Mouse (Mus musculus) adrenal gland, postnatal 10 days (tissue): ENCODE data around the gene C1qtnf5. TPM values are rescaled to one million over a fixed set of nuclear protein-coding genes. Genes with fewer than 3 reads are reported as not detected.
A peak's percentile ranks its signal among the peaks of the same experiment; 100 is the strongest.

ENCODE experiments used
- DNase-seq: peaks from one replicate; pipeline ENCODE4 v3.0.0; 2021; ENCODE audit warnings: mixed read lengths
- total RNA-seq, 2 experiments: library from RNA; stranded (reverse); gene quantifications; 2 replicates each; pipeline ENCODE4 v1.2.3; 2021

Gene C1qtnf5
- total RNA-seq, 2 experiments from 2014 or later: 16.7 to 21.9 TPM

GRCm38 (mm10) chr9:44078955-44079756 lies 27.9 kb upstream of the C1qtnf5 start:
- DNase-seq: peak; percentile 90

GRCm38 (mm10) chr9:44079997-44080780 lies 26.9 kb upstream of the C1qtnf5 start:
- DNase-seq: peak; percentile 2

GRCm38 (mm10) chr9:44080953-44081352 lies 26.1 kb upstream of the C1qtnf5 start:
- DNase-seq: no peak

- DNase-seq: no peak
These were observed 25.5 kb upstream of the C1qtnf5 start for GRCm38 (mm10) chr9:44081581-44081980.

GRCm38 (mm10) chr9:44082266-44082665 lies 24.8 kb upstream of the C1qtnf5 start:
- DNase-seq: no peak

- DNase-seq: no peak
These were observed 23.5 kb upstream of the C1qtnf5 start for GRCm38 (mm10) chr9:44083392-44084121.

- DNase-seq: no peak
These were observed 22.8 kb upstream of the C1qtnf5 start for GRCm38 (mm10) chr9:44084236-44084635.

- DNase-seq: peak; percentile 100
These were observed 22.3 kb upstream of the C1qtnf5 start for GRCm38 (mm10) chr9:44084659-44085229.

GRCm38 (mm10) chr9:44085276-44085675 lies 21.8 kb upstream of the C1qtnf5 start:
- no peak for DNase-seq

GRCm38 (mm10) chr9:44085741-44086665 lies 21.0 kb upstream of the C1qtnf5 start:
- peak; percentile 79 for DNase-seq

- no peak for DNase-seq
These were observed 20.1 kb upstream of the C1qtnf5 start for GRCm38 (mm10) chr9:44086960-44087359.

- peak; percentile 57 for DNase-seq
These were observed 19.1 kb upstream of the C1qtnf5 start for GRCm38 (mm10) chr9:44087761-44088455.

GRCm38 (mm10) chr9:44088877-44089608 lies 18.0 kb upstream of the C1qtnf5 start:
- DNase-seq: no peak

GRCm38 (mm10) chr9:44093612-44094503 lies 13.2 kb upstream of the C1qtnf5 start:
- peak; percentile 85 for DNase-seq

GRCm38 (mm10) chr9:44094737-44095136 lies 12.3 kb upstream of the C1qtnf5 start:
- no peak for DNase-seq

- DNase-seq: no peak
These were observed 11.3 kb upstream of the C1qtnf5 start for GRCm38 (mm10) chr9:44095781-44096180.

GRCm38 (mm10) chr9:44096536-44096935 lies 10.5 kb upstream of the C1qtnf5 start:
- DNase-seq: peak; percentile 46

- DNase-seq: no peak
These were observed 5.6 kb upstream of the C1qtnf5 start, which contains the start of gene Mfrp for GRCm38 (mm10) chr9:44101490-44101889. TSS of gene Mfrp (plus strand) at chr9:44101729.

GRCm38 (mm10) chr9:44104881-44105280 lies 2.2 kb upstream of the C1qtnf5 start:
- DNase-seq: peak; percentile 55
